In the genomic region with DNA sequence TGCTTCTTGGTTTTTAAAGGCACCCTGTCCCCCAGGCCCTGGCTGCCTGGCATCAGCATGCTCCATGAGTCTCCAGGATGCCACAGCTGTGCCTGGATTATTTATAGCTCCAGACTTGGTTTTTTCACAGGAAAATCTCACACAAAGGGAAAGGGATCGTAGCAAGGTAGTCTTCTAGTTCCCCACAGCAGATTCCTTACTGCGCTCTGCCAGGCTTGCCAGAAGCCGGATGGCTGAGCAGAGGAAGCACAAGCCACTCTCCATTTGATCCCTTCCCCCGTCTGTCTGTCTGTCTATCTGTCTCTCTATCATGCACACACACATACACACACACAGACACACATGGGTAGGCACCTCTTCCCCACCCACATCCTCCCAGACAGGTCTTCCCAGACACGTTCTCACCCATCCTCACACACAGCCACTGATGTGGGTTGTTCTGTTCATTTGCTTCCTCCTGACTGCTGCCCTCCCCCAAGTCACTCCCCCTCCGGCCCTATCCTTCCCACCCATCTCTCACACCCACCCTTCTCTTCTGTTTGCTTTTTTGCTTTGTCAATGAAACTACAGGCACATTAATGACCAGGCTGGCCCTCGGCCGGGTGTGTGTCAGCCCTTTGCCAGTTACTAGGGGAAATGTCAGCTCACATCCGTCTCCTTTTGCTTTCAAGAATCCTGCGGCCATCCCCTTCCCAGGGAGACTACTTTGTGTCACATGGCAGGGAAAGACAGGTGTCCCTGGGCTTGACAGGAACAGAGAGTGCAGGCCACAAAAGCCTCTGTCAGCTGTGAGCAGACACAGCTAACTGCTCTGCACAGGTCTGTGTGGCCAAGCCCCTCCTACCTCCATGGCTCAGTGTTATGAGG, we compare ENCODE assay signal across 8 mouse cellular contexts. TPM values are rescaled to one million over a fixed set of nuclear protein-coding genes. Genes with fewer than 3 reads are reported as not detected.
DNase-seq lines count a peak whose midpoint lies in the region; ATAC-seq lines count a peak whose summit lies in the region.

No protein-coding gene starts in this region.

- no peak for DNase-seq in heart, postnatal 14 days
- no peak for DNase-seq in forebrain, embryonic 11.5 days (ENCODE audit: low spot score)
- DNase-seq in left cerebral cortex, postnatal 14 days (ENCODE audit: low spot score in 2 of 2) = peak; percentile 60 to 76

- WGBS in heart, embryonic 16.5 days = 41% methylated on average over 10 of the region's 10 CpGs
- WGBS in forebrain, embryonic 11.5 days = 63% methylated on average over 10 of the region's 10 CpGs
- 28% methylated on average over 10 of the region's 10 CpGs for WGBS in neural tube, embryonic 15.5 days

- no peaks in the 10 kb centered on the region for H3K27me3 ChIP-seq in heart, embryonic 16.5 days (ENCODE audit: control insufficient read depth, insufficient read depth, low read length)
- no peaks in the 10 kb centered on the region for H3K27me3 ChIP-seq in forebrain, embryonic 11.5 days (ENCODE audit: control insufficient read depth, insufficient read depth, low read length)
- no peaks in the 10 kb centered on the region for H3K27me3 ChIP-seq in neural tube, embryonic 15.5 days (replicated peaks)

- H3K36me3 ChIP-seq in heart, embryonic 16.5 days (ENCODE audit: control insufficient read depth, insufficient read depth) = no peaks in the 10 kb centered on the region
- no peaks in the 10 kb centered on the region for H3K36me3 ChIP-seq in forebrain, embryonic 11.5 days (ENCODE audit: control insufficient read depth, insufficient read depth, low read length)
- no peaks in the 10 kb centered on the region for H3K36me3 ChIP-seq in neural tube, embryonic 15.5 days

- H3K9me3 ChIP-seq in heart, embryonic 16.5 days (replicated peaks; ENCODE audit: control insufficient read depth, low read length) = no peaks in the 10 kb centered on the region; the same call in 1 of the 2 replicates
- no peaks in the 10 kb centered on the region for H3K9me3 ChIP-seq in forebrain, embryonic 11.5 days (ENCODE audit: control insufficient read depth, low read length)
- no peaks in the 10 kb centered on the region for H3K9me3 ChIP-seq in neural tube, embryonic 15.5 days (replicated peaks)

- ATAC-seq in heart, embryonic 16.5 days (replicated peaks; ENCODE audit: extremely low read depth, insufficient read depth, low FRiP score) = no peak
- ATAC-seq in CD4-positive, CD25-positive, alpha-beta regulatory T cell, adult 4 months = peak; percentile 78
- no peak for ATAC-seq in forebrain, embryonic 11.5 days (replicated peaks; ENCODE audit: low FRiP score)
- ATAC-seq in neural tube, embryonic 15.5 days (ENCODE audit: low FRiP score) = peak; percentile 20; the same call in 1 of the 2 replicates
- ATAC-seq in monocyte, adult 5-6 weeks (replicated peaks; ENCODE audit: insufficient number of reproducible peaks, low FRiP score, low TSS enrichment, poor library complexity, severe bottlenecking) = no peak
- no peak for ATAC-seq in cerebellum, adult (ENCODE audit: insufficient number of reproducible peaks, low FRiP score, low TSS enrichment)

- 0 out of 2 replicates have a peak overlapping the region, but pooled peaks have one; percentile 4 for H3K4me2 ChIP-seq in heart, embryonic 16.5 days (ENCODE audit: low read depth, low read length)
- H3K4me2 ChIP-seq in forebrain, embryonic 11.5 days (ENCODE audit: low read depth, low read length, severe bottlenecking) = no peak overlapping the region
- no peak overlapping the region for H3K4me2 ChIP-seq in neural tube, embryonic 15.5 days

- peak overlapping the region; percentile 36 for H3K9ac ChIP-seq in heart, embryonic 16.5 days (ENCODE audit: low read length)
- no peak overlapping the region; the same call in 1 of the 2 replicates for H3K9ac ChIP-seq in forebrain, embryonic 11.5 days (ENCODE audit: low read length)
- H3K9ac ChIP-seq in neural tube, embryonic 15.5 days (replicated peaks) = 0 out of 2 replicates have a peak overlapping the region, but pooled peaks have one; percentile 17

- intact Hi-C loops in heart, postnatal 14 days (cut with DNase I) = no loop called here
- intact Hi-C loops in left cerebral cortex, postnatal 14 days (cut with DNase I) = no loop called here

- H3K4me1 ChIP-seq in heart, embryonic 16.5 days (ENCODE audit: control insufficient read depth, insufficient read depth, low read length) = peaks cover 43% of the 10 kb centered on the region
- peaks cover 9% of the 10 kb centered on the region for H3K4me1 ChIP-seq in forebrain, embryonic 11.5 days (replicated peaks; ENCODE audit: control insufficient read depth, insufficient read depth, low read length)
- peaks cover 28% of the 10 kb centered on the region for H3K4me1 ChIP-seq in neural tube, embryonic 15.5 days

- peak overlapping the region; percentile 40 for H3K27ac ChIP-seq in heart, embryonic 16.5 days (ENCODE audit: low read length)
- H3K27ac ChIP-seq in forebrain, embryonic 11.5 days (ENCODE audit: low read depth, low read length) = peak overlapping the region; percentile 41; the same call in 1 of the 2 replicates
- H3K27ac ChIP-seq in neural tube, embryonic 15.5 days (replicated peaks) = peak overlapping the region; percentile 77

- no peak overlapping the region for H3K4me3 ChIP-seq in heart, embryonic 16.5 days (ENCODE audit: low read length)
- H3K4me3 ChIP-seq in forebrain, embryonic 11.5 days (ENCODE audit: low read depth, low read length) = no peak overlapping the region
- H3K4me3 ChIP-seq in neural tube, embryonic 15.5 days (replicated peaks) = no peak overlapping the region

RNA-seq across cellular contexts. Expression of a gene that starts 24.4 kb away (rescaled TPM):
- polyA plus RNA-seq in heart, embryonic 16.5 days (2015; fragmentation: Nextera tagmentation; extraction: Ambion mirVana) = 25.4 and 32.4 TPM in 2 replicates
- total RNA-seq in heart, postnatal 14 days (2021) = 10 to 100 TPM; 44.7 to 51.8 TPM
- polyA plus RNA-seq in CD4-positive, CD25-positive, alpha-beta regulatory T cell, adult 4 months (2017; shearing (Covaris generic)) = 10 to 100 TPM in 1 of 2 experiments, 1 to 10 TPM in 1; 7.6 to 18.8 TPM
- 40.3 and 42.7 TPM in 2 replicates for polyA plus RNA-seq in forebrain, embryonic 11.5 days (2014; fragmentation: Nextera tagmentation; extraction: Ambion mirVana)
- 10 to 100 TPM; 74.0 to 78.2 TPM for total RNA-seq in left cerebral cortex, postnatal 14 days (2021)
- 53.3 and 69.9 TPM in 2 replicates for polyA plus RNA-seq in neural tube, embryonic 15.5 days (2015; fragmentation: Nextera tagmentation; extraction: Ambion mirVana)
- 15.1 to 32.7 TPM (median 18.2 TPM) in 3 replicates for total RNA-seq in monocyte, adult 5-6 weeks (2017)

Comparison
In these comparisons a context has a peak if more than half of its experiments do, and no peak if none do; other contexts are left out.
1. ATAC-seq: peak in CD4-positive, CD25-positive, alpha-beta regulatory T cell, adult 4 months (single experiment) and neural tube, embryonic 15.5 days (single experiment); none in heart, embryonic 16.5 days (single experiment), forebrain, embryonic 11.5 days (single experiment), monocyte, adult 5-6 weeks (single experiment) and cerebellum, adult (single experiment).
2. DNase-seq: peak in left cerebral cortex, postnatal 14 days (2 of 2); none in heart, postnatal 14 days (0 of 2) and forebrain, embryonic 11.5 days (single experiment).
3. Peak in every context shown above with its lines, with median percentiles within 50 percentile points of each other: H3K27ac ChIP-seq.